Mouse (Mus musculus) bone marrow macrophage, adult 2 months (primary cell): ENCODE measurements at regions not wholly inside any gene's neighbourhood (a gene's known extent, or its start where the extent isn't known, plus 50 kb on each side); places are given as distances from the start of the nearest gene placed in this dataset.

ENCODE experiments used
- CTCF ChIP-seq: IDR thresholded peaks from 2 replicates; pipeline ENCODE4 v1.5.1; 2012; ENCODE audit warnings: low read depth, mild to moderate bottlenecking, low read length, moderate library complexity
- POLR2A ChIP-seq: IDR thresholded peaks from 2 replicates; pipeline ENCODE4 v1.6.1; 2012; ENCODE audit warnings: mild to moderate bottlenecking, low read depth, low read length, borderline replicate concordance

- TF ChIP-seq CTCF (no peak), POLR2A (no peak)
Measured at GRCm38 (mm10) chr8:84336376-84336775, 51.9 kb upstream of the Cacna1a start.
